Mouse (Mus musculus) liver, embryonic 12.5 days (tissue): ENCODE results near the gene Sez6l. TPM values are rescaled to one million over a fixed set of nuclear protein-coding genes. Genes with fewer than 3 reads are reported as not detected.

Experiments
- ATAC-seq: fragments of 200-750 bp; cut with Nextera tagmentation; 2 replicates; pipeline ENCODE4 v1.8.0; 2017; ENCODE audit warnings: moderate number of reproducible peaks, mild to moderate bottlenecking, moderate library complexity
- H3K27ac ChIP-seq: fragments of 300-500 bp; sonication (generic); 2 replicates; pipeline ENCODE4 v1.5.1; 2016; ENCODE audit warnings: mild to moderate bottlenecking
- H3K27me3 ChIP-seq: fragments of 300-500 bp; sonication (generic); replicated peaks from 2 replicates; pipeline ENCODE4 v1.6.1; 2016; ENCODE audit warnings: mild to moderate bottlenecking, moderate library complexity
- H3K36me3 ChIP-seq: fragments of 300-500 bp; sonication (generic); 2 replicates; pipeline ENCODE4 v1.6.1; 2016; ENCODE audit warnings: mild to moderate bottlenecking, moderate library complexity
- H3K4me1 ChIP-seq: fragments of 300-500 bp; sonication (generic); 2 replicates; pipeline ENCODE4 v1.6.1; 2016
- H3K4me2 ChIP-seq: fragments of 300-500 bp; sonication (generic); 2 replicates; pipeline ENCODE4 v1.6.1; 2016; ENCODE audit warnings: mild to moderate bottlenecking, moderate library complexity
- H3K4me3 ChIP-seq: fragments of 300-500 bp; sonication (generic); 2 replicates; pipeline ENCODE4 v1.5.1; 2016; ENCODE audit warnings: mild to moderate bottlenecking, moderate library complexity
- H3K9ac ChIP-seq: fragments of 300-500 bp; sonication (generic); 2 replicates; pipeline ENCODE4 v1.6.1; 2016; ENCODE audit warnings: mild to moderate bottlenecking, moderate library complexity
- H3K9me3 ChIP-seq: fragments of 300-500 bp; sonication (generic); replicated peaks from 2 replicates; pipeline ENCODE4 v1.6.1; 2016; ENCODE audit warnings: mild to moderate bottlenecking, moderate library complexity
- WGBS: fragments of 180-500 bp; shearing (Covaris S2); methylation state at CpG from one replicate; pipeline ENCODE4 v1.1.7; 2016; ENCODE audit not compliant: insufficient replicate concordance; 5-methylcytosine and 5-hydroxymethylcytosine counted together
- polyA plus RNA-seq: library from polyadenylated mRNA; unstranded; fragments of >200 nt; fragmentation: Nextera tagmentation; extraction: Ambion mirVana; gene quantifications from 2 replicates; pipeline ENCODE4 v1.2.1, GENCODE M21; 2016

Sez6l gene
- polyA plus RNA-seq, 1 experiment from 2014 or later, result 0.06 TPM

DNA sequence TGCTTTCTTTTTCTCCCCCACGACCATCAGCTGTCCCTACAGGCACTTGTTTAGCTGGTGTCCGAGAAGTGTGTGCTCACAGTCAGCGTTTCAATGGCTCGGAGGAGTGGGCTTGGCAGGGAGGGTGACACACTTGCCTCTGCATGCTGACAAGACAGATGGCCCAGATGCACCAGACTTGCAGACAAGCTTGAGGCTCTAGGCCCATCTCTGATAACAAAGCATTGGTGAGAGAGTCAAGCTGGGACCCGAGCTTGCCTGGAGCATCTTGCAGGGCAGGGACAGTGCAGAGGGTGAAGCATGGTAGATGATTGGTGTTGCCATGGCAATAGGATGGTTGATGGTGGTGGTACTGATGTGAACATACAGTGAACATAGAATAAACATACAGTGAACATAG lies 167.7 kb downstream of the Sez6l start:
- Histone ChIP-seq H3K4me2 (no peak overlapping the region), H3K27me3 (peaks cover 52% of the 10 kb centered on the region), H3K27ac (no peak overlapping the region), H3K4me3 (no peak overlapping the region), H3K9ac (no peak overlapping the region), H3K9me3 (no peaks in the 10 kb centered on the region; the same call in 1 of the 2 replicates), H3K36me3 (no peaks in the 10 kb centered on the region), H3K4me1 (0 out of 2 replicates have a peak, but pooled peaks cover 6% of the 10 kb centered on the region)
- WGBS, result 44% methylated on average over 5 of the region's 5 CpGs
- ATAC-seq, result no peak

DNA sequence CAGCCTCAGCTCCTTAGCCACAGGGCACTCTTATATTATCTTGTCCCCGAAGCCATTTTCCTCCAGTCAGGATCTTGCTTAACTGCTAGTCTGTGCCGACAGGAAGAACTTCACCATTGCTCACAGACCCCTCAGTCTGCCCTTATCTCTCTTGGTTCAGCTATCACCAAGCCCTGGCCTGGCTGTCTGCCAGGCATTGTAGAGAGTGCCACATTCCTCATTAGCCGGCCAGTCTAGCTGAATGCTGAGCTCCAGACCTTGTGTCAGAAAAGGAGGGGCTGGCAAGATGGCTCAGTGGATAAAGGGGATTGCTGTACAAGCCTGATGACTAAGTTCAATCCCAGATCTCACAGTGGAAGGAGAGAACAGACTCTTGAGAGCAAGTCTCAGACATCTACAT lies 171.0 kb downstream of the Sez6l start:
- no peak overlapping the region for H3K27ac ChIP-seq
- H3K4me2 ChIP-seq, result no peak overlapping the region
- no peak for ATAC-seq
- H3K4me3 ChIP-seq, result no peak overlapping the region
- H3K4me1 ChIP-seq, result 0 out of 2 replicates have a peak, but pooled peaks cover 6% of the 10 kb centered on the region
- H3K9me3 ChIP-seq, result no peaks in the 10 kb centered on the region
- peaks cover 26% of the 10 kb centered on the region for H3K27me3 ChIP-seq
- no peaks in the 10 kb centered on the region for H3K36me3 ChIP-seq
- H3K9ac ChIP-seq, result no peak overlapping the region
- 29% methylated on average over 3 of the region's 3 CpGs for WGBS

DNA sequence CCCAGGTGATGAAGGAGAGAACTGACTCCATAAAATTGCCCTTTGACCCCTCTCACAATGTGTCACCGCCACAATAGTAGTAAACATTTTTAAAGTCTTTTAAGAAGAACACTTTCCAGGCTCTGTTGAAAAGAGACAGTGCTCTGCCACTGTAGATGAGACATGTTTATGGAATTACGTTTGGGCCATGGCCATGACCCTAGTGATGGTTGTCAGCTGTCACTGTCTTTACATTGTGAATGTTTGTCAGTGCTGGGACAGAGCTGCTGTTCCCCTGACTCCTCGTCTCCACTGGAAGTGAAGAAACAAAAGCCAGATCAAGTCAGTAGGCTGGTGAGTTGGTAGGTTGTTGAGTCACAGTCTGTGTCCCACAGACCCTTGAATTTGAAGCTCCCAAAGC lies 174.5 kb downstream of the Sez6l start:
- ATAC-seq, result no peak
- Histone ChIP-seq H3K4me3 (no peak overlapping the region), H3K4me2 (no peak overlapping the region), H3K9me3 (no peaks in the 10 kb centered on the region), H3K36me3 (no peaks in the 10 kb centered on the region), H3K9ac (no peak overlapping the region), H3K27me3 (peaks cover 13% of the 10 kb centered on the region; the same call in 1 of the 2 replicates), H3K4me1 (0 out of 2 replicates have a peak, but pooled peaks cover 4% of the 10 kb centered on the region), H3K27ac (no peak overlapping the region)
- 45% methylated on average over 3 of the region's 3 CpGs for WGBS

DNA sequence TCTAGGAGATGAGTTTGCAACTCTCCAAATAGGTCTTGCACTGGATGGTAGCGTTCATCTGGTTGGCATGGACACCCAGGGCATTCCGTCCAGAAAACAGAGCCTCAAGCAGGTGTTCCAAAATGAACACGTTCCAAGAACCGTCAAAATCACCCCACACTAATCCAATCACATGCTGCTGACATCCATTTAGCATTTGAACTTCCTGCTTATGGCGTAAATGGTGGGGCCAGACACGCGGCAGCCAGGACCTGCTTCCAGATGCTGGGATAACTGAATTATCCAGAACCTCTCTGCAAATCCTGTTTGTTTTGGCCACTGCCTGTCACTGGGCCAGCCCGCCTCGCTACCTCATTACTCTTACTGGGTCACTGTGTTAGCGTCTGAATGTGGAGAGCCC lies 177.7 kb downstream of the Sez6l start:
- no peak overlapping the region for H3K9ac ChIP-seq
- no peaks in the 10 kb centered on the region for H3K36me3 ChIP-seq
- no peak for ATAC-seq
- 63% methylated on average over 10 of the region's 10 CpGs for WGBS
- no peaks in the 10 kb centered on the region for H3K4me1 ChIP-seq
- H3K27ac ChIP-seq, result no peak overlapping the region
- no peak overlapping the region for H3K4me3 ChIP-seq
- H3K9me3 ChIP-seq, result no peaks in the 10 kb centered on the region
- no peak overlapping the region for H3K4me2 ChIP-seq
- H3K27me3 ChIP-seq, result peaks cover 44% of the 10 kb centered on the region

DNA sequence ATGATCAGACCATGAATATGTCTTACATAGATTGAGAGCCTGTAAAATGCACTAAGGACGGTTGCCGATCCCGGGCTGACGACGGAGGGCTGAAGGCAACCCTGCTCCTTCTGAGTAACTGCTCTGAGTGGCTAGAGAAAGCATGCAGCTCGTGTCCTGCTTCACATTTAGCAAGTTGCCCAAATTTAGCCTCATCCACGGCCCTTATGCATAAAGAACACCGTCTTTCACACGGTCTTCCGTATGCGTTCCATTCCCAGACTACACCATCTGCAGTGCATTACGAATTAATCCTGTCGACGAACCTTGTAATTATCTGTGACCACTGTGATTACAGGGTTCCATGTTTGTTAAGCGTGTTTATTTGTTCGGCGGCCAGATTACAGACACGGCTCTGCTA lies 180.9 kb downstream of the Sez6l start:
- H3K4me1 ChIP-seq, result no peaks in the 10 kb centered on the region
- H3K27ac ChIP-seq, result no peak overlapping the region
- WGBS, result 76% methylated on average over 18 of the region's 18 CpGs
- H3K36me3 ChIP-seq, result no peaks in the 10 kb centered on the region
- no peak for ATAC-seq
- no peak overlapping the region for H3K4me2 ChIP-seq
- H3K4me3 ChIP-seq, result no peak overlapping the region
- H3K27me3 ChIP-seq, result peaks cover 76% of the 10 kb centered on the region
- H3K9ac ChIP-seq, result no peak overlapping the region
- no peaks in the 10 kb centered on the region for H3K9me3 ChIP-seq

DNA sequence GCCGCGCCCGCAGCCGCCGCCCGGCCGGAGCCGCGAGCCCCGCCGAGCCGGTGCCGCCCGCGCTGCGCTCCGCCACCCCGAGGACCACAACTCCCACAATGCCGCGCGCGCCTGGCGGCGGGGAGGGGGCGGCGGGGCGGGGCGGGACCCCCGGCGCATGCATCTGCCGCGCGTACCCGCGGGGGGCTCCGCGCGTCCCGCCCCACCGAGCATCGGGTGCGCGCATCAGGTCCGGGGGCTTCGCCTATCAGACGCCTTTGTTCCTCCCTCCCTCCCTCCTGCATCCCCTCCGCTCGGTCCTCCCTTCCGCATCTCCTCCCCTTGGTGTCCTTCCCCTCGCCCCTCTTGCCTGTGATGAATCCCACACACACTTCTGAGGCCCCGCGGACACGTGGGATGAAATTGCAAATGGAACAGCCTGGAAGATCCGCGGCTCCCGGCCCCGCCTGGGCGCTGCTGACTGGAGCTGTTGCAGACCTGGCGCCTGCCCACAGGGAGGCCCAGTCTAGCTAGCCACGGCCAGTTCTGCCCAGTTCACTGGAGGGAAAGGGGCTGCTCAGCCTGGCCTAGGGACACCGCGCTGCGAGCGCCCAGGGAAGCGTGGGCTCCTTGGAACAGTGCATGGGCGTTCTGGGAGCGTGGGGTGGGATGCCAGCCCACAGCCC lies 182.1 kb downstream of the Sez6l start, which contains the start of gene Asphd2:
Gene Asphd2, minus strand, starts transcription at position 88 of the 665 bp plus-strand sequence.
- Histone ChIP-seq H3K9me3 (no peaks in the 10 kb centered on the region), H3K4me1 (no peaks in the 10 kb centered on the region), H3K27ac (no peak within 1 kb of the TSS), H3K9ac (no peak within 1 kb of the TSS), H3K36me3 (no peaks in the 10 kb centered on the region), H3K4me2 (peak within 1 kb of the TSS; percentile 65), H3K27me3 (peaks cover 79% of the 10 kb centered on the region), H3K4me3 (peak within 1 kb of the TSS; percentile 50)
- WGBS, result 4% methylated on average over 56 of the region's 67 CpGs
- ATAC-seq, result peak; percentile 40; the same call in 1 of the 2 replicates

DNA sequence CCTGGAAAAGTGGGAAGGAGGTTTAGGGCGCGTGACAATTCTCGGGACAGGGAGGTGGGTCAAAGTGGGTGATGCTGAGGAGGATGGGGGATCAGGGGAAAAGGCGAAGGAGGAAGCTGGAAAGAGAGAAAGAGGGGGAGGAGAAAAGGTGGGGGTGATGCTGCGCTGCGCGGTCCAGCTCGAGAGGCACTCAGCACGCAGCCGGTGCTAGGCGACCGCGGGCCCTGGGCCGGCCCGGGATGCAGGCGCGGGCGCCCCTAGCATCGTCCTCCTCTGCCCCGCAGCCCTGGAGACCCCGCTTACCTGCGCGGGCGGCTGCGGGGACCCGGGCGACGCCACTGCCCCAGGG lies 182.6 kb downstream of the Sez6l start:
- Histone ChIP-seq H3K4me1 (no peaks in the 10 kb centered on the region), H3K9me3 (no peaks in the 10 kb centered on the region), H3K4me2 (peak overlapping the region; percentile 65), H3K4me3 (peak overlapping the region; percentile 50), H3K27ac (no peak overlapping the region), H3K9ac (no peak overlapping the region), H3K36me3 (no peaks in the 10 kb centered on the region), H3K27me3 (peaks cover 74% of the 10 kb centered on the region)
- no peak for ATAC-seq
- 2% methylated on average over 21 of the region's 28 CpGs for WGBS

DNA sequence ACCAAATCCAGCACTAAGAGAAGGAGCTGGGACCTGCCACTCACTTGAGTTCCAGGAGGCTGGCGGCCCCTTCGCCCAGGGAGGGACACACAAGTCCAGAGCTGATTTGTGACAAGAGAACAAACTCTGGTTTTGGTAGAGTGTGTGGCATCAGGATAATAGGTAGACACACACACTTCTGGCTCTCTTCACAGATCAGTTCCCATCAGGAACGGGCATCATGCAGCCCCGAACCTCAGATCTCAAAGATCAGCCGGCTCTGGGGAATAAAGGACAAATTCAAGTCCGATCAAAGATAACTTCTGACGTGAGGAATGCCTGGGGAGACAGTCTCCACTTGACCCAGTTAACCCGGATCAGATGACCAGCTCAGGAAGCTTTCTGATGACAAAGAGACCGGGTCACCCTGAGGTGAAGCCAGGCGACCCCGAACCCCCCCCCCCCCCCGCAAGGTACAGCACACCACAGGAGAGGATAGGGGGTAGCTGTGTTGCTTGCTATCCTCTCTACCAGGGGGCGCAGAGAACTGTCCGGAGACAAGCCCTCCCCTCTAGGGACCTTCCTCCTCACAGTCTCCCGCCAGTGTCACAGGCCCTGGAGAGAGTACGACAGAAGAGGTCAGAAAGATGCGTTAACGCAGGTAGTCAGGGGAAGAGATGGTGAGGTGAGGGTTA lies 183.1 kb downstream of the Sez6l start:
- Histone ChIP-seq H3K4me2 (peak overlapping the region; percentile 65), H3K27ac (no peak overlapping the region), H3K36me3 (no peaks in the 10 kb centered on the region), H3K9ac (no peak overlapping the region), H3K4me1 (no peaks in the 10 kb centered on the region), H3K4me3 (peak overlapping the region; percentile 50; the same call in 1 of the 2 replicates), H3K27me3 (peaks cover 69% of the 10 kb centered on the region), H3K9me3 (no peaks in the 10 kb centered on the region)
- no peak for ATAC-seq
- WGBS, result 17% methylated on average over 18 of the region's 18 CpGs

DNA sequence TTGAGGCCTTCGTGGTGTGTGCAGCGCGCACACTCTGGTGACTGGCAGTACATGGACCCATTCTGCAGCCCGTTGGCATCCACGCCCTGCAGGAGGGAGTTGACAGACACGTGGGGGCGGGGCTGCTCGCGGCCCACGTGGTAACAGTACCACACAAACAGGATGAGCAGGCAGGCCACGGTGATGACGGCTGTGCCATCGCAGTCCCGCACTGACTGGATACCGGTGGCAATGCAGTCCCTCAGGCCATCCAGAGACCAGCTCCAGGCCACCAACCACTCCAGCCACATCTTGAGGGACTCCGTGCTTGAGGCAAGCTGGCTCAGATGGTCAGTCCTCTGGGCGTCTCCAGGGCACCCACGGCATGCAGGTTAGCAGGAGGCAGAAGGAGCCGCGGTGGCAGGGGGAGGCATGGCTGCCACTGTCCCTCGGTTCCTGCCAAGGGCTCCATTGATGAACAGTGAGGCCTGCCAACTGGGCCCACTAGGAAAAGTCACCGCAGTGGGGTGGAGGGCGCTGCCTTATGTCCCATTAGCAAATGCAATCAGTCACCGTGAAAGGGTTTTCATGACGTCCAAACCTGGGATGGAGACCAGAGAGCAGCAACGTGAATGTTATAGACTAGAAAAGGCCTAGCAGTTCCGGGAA lies 185.2 kb downstream of the Sez6l start:
- peaks cover 61% of the 10 kb centered on the region for H3K27me3 ChIP-seq
- 54% methylated on average over 27 of the region's 27 CpGs for WGBS
- H3K27ac ChIP-seq, result no peak overlapping the region
- H3K36me3 ChIP-seq, result no peaks in the 10 kb centered on the region
- H3K4me2 ChIP-seq, result no peak overlapping the region
- no peak for ATAC-seq
- no peaks in the 10 kb centered on the region for H3K9me3 ChIP-seq
- H3K4me3 ChIP-seq, result no peak overlapping the region
- peaks cover 4% of the 10 kb centered on the region; the same call in 1 of the 2 replicates for H3K4me1 ChIP-seq
- H3K9ac ChIP-seq, result no peak overlapping the region

DNA sequence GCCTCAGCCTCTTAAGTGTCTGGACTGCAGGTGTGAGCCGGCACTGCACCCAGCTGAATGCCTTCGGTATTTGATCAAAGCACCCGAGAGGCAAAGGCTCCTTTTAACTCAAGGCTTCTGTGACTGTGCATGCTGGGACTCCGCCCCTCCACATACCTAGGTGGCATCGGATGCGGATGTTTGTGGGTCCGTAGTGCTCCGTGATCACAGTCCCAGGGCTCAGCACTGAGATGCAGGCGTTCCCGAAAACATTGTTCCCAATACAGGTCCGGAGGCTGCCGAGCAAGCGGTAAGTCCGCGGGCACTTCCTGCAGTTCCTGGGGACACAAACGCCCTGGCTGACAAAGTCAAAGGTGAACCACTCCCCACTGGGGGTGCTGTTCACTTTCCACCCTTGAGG lies 186.0 kb downstream of the Sez6l start:
- Histone ChIP-seq H3K27me3 (peaks cover 53% of the 10 kb centered on the region), H3K9ac (no peak overlapping the region), H3K36me3 (no peaks in the 10 kb centered on the region), H3K9me3 (no peaks in the 10 kb centered on the region), H3K27ac (no peak overlapping the region), H3K4me1 (peaks cover 12% of the 10 kb centered on the region), H3K4me3 (no peak overlapping the region), H3K4me2 (no peak overlapping the region)
- 40% methylated on average over 16 of the region's 16 CpGs for WGBS
- ATAC-seq, result no peak

DNA sequence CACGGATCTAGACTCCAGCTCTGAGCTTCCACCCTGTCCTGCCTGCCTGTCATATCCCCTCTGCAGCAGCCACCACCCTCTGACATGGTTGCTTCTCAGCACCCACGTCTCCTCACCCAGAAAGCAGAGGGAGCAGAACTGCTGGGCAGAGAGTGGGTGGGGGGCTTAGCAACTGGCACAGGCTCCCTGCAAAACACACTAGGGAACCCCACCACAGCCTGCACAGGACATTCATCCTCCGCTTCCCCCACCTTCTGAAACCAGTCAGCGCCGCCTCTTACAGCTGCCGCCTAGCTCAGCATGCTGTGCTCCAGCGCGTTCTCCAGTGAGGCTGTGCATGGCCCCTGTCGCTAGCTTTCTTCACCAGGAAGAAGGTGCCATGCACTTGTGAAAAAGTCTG lies 187.6 kb downstream of the Sez6l start:
- Histone ChIP-seq H3K4me3 (no peak overlapping the region), H3K9me3 (no peaks in the 10 kb centered on the region), H3K4me2 (no peak overlapping the region), H3K36me3 (no peaks in the 10 kb centered on the region), H3K27ac (no peak overlapping the region), H3K9ac (no peak overlapping the region), H3K27me3 (peaks cover 37% of the 10 kb centered on the region), H3K4me1 (peaks cover 29% of the 10 kb centered on the region)
- 73% methylated on average over 9 of the region's 9 CpGs for WGBS
- ATAC-seq, result no peak

DNA sequence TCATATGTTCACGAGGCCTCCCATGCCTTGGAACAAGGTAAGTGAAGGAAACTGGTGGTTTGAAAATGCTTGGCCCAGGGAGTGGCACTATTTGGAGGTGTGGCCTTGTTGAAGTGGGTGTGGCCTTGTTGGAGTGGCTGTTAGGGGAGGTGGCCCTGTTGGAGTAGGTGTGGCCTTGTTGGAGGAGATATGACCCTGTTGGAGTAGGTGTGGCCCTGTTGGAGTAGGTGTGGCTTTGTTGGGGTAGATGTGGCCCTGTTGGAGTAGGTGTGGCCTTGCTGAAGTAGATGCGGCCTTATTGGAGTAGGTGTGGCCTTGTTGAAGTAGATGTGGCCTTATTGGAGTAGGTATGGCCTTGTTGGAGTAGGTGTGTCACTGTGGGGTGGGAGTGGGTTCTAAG lies 191.0 kb downstream of the Sez6l start:
- no peak overlapping the region for H3K4me2 ChIP-seq
- H3K9me3 ChIP-seq, result no peaks in the 10 kb centered on the region
- H3K4me1 ChIP-seq, result peaks cover 35% of the 10 kb centered on the region
- H3K9ac ChIP-seq, result no peak overlapping the region
- ATAC-seq, result peak; percentile 91
- peaks cover 3% of the 10 kb centered on the region for H3K27me3 ChIP-seq
- no peak overlapping the region for H3K4me3 ChIP-seq
- H3K27ac ChIP-seq, result no peak overlapping the region
- 52% methylated on average over 2 of the region's 2 CpGs for WGBS
- H3K36me3 ChIP-seq, result no peaks in the 10 kb centered on the region
